Mouse (Mus musculus) left cerebral cortex, adult 18-20 months (tissue): ENCODE measurements around the gene 4930523C07Rik. TPM values are rescaled to one million over a fixed set of nuclear protein-coding genes. Genes with fewer than 3 reads are reported as not detected.

Experiments
- DNase-seq, 2 experiments: peaks; one replicate each; pipeline ENCODE4 v3.0.0; 2021 to 2022; ENCODE audit warnings: low spot score in 2 of 2, mixed read lengths in 1 of 2
- total RNA-seq, 2 experiments: library from RNA; stranded (reverse); gene quantifications; 2 replicates each; pipeline ENCODE4 v1.2.3; 2021

The 4930523C07Rik gene
- total RNA-seq, 2 experiments from 2014 or later = 1.3 to 1.7 TPM

GRCm38 (mm10) chr1:160045056-160045715 is 1.0 kb downstream of the 4930523C07Rik start:
- no peak for DNase-seq

DNA sequence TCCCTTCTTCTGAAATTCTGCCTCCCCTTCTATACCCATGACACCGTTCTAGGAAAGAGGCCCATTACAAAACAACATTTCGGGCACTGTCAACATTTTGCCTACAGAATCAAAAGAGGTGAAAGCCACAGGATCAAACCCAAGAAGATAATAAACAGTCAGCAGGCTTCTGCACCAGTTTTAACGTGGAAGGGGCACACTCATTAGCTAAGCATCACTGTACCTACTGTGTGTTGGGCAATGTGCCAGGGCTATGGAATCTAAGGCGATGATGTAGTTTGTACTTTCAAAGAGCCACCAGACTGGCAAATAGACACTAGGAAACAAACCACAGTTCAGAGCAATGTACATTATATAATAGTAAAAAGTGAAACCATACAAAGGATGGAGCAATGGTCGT is 1.8 kb downstream of the 4930523C07Rik start:
- no peak for DNase-seq

DNA sequence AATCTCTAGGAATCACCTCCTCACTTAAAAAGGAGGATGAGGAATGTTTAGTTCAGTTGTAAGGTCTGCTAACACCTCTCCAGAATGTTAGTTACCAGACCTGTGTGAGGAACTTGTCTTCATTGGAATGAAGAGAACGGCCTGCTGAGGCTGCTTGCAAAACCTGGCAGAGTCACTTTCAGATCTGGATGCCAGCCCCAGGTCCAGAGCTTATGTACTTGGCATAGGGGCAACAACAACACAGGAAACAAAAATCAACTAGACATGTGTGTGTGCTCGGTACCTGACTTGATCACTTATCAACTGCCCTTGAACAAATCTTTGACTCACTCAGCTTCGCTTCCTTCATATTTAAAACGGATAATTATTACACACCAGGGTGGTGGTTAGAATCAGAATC is 2.6 kb downstream of the 4930523C07Rik start:
- no peak for DNase-seq

- no peak for DNase-seq
These were observed 3.3 kb downstream of the 4930523C07Rik start for GRCm38 (mm10) chr1:160047481-160047931.

DNA sequence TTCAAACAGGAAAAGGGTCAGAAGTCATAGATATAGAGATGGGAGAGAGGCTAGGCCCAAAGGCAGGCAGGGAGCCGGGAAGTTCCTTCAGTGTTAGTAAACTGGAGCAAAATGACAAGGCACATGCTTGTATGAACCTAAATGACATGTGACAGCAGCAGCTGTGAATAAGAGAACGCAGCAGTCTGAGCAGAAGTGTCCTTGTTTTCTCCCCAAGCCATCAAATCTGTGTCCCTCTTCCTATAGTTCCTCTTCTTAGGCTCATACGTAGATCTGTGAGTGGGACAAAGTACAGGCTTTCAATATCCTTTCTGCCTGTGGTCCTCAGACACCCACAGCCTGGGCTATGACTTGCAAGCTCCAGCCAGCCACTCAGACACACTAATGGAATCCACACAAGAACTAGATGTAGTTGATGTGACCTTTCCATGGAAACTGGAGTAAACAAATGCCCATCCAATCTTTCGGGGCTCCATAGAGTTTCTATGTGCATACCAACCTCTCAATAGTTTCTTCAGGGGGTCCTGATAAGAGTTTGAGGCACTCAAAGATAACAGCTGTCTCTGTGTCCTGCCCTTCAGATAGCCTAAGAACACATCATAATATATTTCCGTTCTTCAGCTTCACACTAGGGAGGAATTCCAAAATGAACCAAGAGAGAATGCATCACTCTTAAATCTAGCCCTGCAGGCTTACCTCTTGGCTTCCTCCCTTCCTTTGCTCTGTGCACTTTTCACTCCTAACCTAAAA is 5.1 kb downstream of the 4930523C07Rik start:
- no peak for DNase-seq

- peak in 1 of 2 experiments; percentile 18 for DNase-seq
These were observed 6.7 kb downstream of the 4930523C07Rik start for GRCm38 (mm10) chr1:160050898-160051297.

DNA sequence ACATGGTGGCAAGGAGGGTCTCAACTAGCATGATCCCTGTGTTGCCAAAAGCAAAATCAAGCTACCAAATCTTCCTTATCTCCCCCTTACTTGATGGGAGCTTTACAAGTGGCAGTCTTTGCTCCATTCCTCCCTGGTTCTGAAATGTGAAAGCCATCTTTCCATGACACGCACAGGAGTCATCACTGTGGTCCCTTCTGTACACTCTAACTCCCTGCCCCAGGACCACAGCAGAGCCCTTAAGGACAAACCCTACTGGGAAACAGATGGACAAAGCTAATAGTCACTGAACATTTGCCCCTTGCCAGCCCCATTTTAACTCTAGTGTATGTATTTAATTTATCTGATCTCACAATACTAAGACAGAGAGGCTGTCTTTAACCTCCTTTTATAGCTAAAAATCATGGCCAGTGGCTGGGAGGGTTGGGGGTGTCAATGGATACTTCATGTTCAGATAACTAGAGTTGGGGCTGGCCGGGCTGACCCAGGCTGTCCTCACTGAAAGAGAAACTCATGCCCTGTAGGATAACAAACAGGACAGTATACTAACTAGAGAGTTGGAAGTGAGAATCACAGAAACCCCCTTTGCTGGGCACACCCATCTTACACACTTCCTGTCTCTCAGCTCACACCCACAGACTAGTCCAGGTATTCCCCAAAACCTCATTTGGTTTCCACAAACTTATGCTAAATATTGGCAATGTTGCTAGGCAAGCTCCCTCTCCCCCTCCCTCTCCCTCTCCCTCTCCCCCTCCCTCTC is 8.6 kb downstream of the 4930523C07Rik start:
- no peak for DNase-seq

DNA sequence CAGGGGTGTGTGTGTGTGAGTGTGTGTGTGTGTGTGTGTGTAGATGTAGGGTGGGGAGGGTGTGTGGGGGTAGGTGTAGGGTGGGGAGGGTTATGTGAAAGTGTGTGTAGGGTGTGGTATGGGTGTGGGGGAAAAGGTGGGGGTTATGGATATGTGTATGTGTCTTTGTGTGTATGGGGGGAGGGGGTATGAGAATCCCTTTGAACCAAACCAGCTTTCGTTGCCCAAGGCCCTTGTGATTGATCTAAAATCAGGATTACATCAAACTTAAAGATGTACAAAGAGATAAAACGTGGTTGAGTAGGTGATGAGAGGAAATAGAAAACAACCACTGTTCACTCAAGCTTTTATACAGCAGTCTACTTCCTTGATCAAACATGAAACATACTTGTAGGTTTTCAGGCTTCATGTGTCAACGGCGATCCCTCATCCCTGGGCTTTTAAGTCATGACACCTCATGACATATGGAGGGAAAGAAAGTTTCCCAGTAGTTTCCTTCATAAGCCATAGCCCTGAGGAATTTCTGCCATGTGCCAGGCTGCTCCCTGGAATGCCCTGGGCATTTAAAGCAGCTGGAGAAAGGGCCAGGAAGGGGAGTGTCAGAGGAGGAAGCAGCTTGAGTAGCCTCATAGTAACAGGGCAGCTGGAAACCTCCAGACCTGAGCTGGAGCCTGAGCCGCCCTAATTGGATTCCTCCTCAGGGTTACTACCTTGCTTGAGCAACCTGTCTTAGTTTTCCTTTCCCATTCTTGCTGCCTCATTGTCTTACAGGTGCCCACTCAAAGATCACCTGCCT is 9.5 kb downstream of the 4930523C07Rik start:
- no peak for DNase-seq

- no peak for DNase-seq
These were observed 10.3 kb downstream of the 4930523C07Rik start for GRCm38 (mm10) chr1:160054366-160055078.

GRCm38 (mm10) chr1:160057657-160058056 is 13.5 kb downstream of the 4930523C07Rik start:
- no peak for DNase-seq

DNA sequence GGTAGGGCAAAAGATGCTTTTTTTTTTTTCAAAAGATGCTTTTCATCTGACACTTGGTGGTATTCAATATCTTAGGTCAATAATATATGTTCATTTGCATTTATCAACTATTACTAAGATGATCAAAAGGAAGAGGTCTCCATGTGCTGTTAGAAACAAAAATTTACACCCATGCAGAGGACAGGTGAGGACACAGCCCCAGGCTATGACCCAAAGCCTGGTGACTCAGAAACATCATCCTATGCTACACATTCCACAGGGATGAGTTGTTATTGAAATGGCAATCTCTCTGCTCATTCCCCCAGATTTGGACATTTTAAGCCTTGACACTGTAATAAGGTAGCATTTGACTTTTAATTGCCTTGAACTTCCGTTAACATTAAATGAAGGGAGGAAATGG is 15.7 kb downstream of the 4930523C07Rik start:
- DNase-seq = no peak

- no peak for DNase-seq
These were observed 16.4 kb downstream of the 4930523C07Rik start for GRCm38 (mm10) chr1:160060542-160060941.

DNA sequence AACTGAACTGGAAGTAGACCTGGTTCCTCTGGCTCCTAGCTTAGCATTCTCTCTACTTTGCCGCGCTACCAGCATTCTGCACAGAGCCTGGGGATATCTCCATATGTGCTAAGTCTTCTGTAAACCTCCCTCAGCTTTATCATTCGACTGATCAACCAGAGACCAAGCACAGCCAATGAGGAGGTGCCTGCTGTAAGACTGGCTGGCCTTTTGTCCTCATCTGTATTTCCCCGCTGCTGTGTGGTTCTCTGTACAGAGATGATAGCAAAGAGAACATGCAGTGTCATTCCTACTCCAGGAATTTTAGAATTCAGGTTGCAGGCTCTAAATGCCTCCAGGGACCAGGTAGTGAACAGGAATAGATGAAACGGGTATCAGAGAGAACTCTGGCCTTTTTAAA is 17.1 kb downstream of the 4930523C07Rik start:
- DNase-seq = no peak

DNA sequence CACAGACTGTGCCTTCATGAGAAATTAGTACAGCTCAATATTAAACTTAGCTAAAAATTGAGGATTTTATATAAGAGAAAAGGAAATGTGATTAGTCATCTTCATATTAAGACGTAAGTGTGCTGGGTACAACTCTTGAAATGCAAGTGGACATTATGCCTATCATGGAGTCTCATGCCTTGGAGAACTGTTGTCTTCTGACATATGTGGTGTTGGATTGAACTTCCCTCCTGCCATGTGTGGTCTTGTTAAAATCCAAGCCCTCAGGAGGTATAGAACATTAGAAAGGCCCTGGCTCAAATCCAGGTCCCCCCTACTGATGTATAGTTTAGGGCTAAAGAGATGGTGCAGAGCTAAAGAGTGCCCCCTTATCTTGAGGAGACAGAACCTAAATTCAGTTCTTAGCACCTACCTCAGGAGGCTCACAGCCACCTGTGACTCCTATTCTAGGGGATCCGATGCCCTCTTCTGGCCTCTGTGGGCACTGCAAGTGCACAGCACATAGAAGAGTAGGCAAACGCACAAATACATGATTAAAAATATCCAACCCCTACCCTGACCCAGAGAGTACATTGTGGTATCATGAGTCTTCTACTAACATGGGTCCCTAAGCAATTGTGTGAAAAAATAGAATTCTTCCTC is 17.7 kb downstream of the 4930523C07Rik start:
- no peak for DNase-seq

DNA sequence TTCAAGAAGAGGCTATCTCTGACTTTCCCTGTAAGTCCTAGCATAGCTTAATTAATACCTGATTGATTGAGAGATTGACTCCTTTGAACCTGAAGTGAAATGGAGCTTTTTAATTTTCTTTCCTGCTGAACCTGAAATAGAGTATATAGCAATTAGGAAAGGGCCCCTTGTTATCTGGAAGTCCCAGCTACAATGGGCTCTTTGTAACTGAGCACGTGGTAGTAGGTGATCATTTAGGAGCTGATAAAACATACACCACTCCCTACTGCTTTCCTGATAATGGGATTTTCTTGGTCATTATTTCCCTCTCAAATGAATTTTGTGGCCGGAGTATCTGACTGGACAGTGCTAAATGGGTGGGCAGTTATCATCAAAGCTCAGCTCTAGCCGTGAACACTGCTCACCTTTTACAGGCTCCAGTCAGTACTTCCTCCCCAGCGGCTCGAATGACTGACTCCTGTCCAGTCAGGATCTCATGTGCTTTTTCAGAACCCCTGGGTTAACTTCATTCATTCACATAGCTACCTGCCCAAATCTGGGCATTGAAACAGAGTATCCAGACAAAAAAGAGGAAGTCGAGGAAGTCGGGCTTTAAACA is 20.5 kb downstream of the 4930523C07Rik start:
- DNase-seq = no peak

GRCm38 (mm10) chr1:160078882-160079661 is 34.9 kb downstream of the 4930523C07Rik start:
- no peak for DNase-seq

GRCm38 (mm10) chr1:160080800-160081436 is 36.7 kb downstream of the 4930523C07Rik start:
- peak; percentile 74 to 93 for DNase-seq

DNA sequence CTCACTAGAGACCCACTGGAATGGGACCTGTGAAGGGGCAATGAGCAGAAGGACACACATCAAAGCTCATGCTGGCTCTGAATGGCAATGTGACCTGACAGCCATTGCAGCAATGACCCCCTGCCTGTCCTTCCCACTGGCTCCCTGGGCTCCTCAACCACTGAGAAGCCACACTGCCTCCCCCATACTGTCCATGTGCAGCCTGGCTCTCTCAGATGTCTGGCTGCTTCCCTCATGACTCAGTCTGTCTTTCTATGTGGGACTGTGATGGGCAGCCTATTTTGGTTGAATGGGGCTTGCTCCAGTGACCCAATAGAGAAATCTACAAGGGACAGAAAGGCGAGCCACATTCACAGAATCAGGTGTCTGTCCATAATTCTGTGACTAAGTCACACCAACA is 38.5 kb downstream of the 4930523C07Rik start:
- DNase-seq = no peak
